Mouse (Mus musculus): Measurements from ENCODE around the gene Trpv4.

Trpv4 gene

DNA sequence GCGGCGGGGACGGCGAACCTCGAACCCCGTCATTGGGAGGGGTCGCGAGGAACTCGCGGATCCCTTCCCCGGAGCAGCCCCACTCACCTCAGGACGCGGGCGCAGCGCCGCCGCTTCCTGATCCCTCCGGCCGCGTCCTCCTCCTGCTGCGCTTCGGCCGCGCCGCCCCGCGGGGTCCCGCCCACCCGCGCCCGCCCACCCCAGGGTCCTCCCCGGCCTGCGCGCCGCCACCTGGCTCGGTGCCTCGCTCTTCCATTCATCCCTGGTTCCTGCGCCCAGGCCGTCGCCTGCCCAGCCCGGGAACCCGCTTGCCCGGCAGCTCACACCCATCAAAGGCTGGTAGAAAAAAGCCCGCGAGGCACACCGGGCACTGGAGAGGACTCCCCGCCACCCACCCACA is at the start of gene Trpv4:
Trpv4 (minus strand) TSS at position 167 of the 400 bp plus-strand sequence.
- peak; percentile 46 for DNase-seq

DNA sequence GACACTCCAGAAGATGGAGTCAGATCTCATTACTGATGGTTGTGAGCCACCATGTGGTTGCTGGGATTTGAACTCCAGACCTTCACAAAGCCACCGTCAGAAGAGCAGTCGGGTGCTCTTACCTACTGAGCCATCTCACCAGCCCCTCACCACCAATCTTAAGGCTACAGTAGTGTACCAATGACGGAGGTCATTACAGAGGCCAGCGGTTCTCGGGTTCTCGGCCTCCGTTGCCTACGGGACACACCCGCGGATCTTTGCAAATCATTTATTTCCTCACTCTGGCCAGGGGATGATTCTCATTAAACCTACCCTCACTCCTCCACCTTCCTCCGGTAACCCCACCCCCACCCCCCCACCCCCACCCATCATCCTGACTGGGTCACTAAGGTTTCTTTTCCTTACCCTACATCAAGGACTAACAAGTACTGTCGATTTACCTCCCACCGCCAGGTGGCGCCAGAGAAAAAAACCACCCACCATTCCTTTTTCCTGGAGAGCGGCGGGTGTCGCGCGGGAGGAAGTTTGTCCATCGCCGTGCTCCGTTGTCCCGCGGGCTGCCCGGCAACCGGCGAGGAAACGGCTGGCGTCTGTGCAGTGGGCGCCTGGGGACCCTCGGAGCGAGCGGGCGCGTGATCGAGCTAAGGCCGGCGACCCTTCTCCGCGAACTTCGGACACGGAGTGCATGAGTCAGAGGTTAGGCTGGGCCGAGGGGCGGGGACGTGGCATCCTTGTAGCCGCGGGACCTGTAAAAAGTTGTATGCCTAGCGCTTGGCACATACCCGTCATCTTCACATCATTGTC is 49.2 kb upstream of the Trpv4 start, which contains the start of gene Tchp:
Tchp (plus strand) TSS at position 496 of the 804 bp plus-strand sequence.
- DNase-seq, result peak; percentile 98

GRCm38 (mm10) chr5:114702403-114703392 is 44.5 kb upstream of the Trpv4 start:
- DNase-seq, result peak; percentile 78

DNA sequence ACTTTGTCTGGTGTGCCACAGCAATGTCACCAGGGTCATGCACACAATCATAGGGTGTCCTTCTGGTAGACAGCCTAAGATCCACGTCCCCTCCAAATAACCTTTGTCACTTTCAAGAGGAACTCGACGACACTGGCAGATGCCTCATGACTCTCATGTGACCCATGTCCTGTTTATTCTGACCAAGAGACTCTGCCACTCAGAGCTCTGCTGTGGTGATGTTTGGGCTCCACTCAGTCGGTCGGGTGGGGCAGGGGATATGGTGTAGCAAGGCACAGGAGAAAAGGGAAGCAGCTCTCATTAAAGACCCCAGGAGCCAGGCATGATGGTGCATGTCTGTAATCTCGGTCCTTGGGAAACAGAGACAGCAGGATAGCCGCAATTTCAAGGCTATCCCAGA is 40.8 kb upstream of the Trpv4 start:
- no peak for DNase-seq

- DNase-seq, result no peak
Observed at GRCm38 (mm10) chr5:114698044-114698746, 40.0 kb upstream of the Trpv4 start.

DNA sequence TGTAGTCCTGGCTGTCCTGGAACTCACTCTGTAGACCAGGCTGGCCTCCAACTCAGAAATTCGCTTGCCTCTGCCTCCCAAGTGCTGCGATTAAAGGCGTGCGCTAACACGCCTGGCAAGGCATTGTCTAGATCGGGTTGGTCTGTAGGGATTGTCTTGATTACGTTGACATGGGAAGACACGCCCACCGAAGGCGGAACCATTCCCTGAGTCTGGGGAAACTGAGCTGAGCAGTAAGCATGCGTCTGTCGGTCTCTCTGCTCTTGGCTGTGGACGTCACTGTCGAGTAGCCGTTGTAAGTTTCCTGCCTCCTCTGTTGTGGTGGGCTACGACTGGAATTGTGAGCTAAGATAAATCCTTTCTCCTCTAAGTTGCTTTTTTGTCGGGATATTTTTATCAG is 38.7 kb upstream of the Trpv4 start:
- no peak for DNase-seq

DNA sequence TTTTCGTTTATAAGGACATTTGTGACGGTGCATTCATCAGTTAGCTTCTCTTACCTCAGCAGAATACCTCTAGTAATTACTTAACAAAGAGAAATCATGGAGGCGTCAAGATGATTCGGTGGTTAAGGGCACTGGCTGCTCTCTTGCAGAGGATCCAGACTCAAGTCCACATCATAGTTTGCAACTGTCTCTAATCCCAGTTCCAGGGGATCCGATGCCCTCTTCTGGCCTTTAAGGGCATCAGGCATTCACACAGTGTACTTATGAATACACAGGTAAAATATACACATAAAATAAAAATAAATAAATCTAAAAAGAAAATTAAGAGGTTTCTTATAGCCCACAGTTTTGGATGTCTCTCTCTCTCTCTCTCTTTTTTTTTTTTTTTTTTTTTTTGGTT is 37.6 kb upstream of the Trpv4 start:
- DNase-seq, result peak; percentile 34

DNA sequence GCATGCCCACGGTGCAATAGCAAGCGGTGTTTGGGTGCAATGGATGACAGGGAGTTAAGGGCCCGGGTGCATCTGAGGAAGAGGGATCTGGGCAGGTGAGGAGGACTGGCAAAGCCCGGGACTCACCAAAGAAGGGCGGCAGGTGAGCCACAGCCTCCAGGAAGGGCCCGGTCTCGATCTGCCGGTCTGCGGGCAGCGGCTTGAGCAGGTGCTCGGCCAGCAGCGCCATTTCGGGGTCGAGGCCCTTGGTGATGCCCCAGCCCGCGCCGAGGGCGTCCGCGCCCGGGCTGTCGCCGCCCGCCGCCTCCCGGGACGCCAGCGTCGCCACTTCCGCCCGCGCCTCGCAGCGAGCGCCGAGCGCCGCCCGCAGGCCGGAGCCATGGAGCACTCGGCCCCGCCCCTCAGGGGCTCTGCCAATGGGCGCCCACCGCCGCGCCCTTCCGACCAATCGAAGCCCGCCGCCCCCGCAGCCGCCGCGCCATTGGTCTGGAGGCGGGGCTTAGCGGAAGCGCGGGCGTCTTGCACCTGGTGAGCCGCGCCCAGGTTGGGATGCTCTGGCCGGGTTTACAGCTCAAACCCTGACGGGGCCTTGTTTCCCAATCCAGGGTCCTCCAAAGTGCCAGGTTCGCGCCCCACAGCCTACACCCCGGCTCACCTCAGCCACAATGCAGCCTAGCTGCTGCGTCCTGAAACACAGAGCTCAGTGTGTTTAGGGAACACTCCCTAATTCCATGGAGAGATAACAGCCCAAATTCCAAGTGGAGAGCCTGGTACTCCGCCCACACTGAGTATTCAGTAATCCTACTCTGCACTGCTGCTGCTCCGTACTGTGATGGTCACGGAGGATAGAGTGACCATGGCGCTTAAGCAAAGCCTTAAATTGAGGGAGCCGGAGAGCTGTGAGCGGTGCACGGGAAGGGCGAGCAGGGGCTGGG is 32.7 kb upstream of the Trpv4 start, which contains the start of gene Gltp:
Gltp (minus strand) TSS at position 352 of the 935 bp plus-strand sequence.
- peak; percentile 96 for DNase-seq

DNA sequence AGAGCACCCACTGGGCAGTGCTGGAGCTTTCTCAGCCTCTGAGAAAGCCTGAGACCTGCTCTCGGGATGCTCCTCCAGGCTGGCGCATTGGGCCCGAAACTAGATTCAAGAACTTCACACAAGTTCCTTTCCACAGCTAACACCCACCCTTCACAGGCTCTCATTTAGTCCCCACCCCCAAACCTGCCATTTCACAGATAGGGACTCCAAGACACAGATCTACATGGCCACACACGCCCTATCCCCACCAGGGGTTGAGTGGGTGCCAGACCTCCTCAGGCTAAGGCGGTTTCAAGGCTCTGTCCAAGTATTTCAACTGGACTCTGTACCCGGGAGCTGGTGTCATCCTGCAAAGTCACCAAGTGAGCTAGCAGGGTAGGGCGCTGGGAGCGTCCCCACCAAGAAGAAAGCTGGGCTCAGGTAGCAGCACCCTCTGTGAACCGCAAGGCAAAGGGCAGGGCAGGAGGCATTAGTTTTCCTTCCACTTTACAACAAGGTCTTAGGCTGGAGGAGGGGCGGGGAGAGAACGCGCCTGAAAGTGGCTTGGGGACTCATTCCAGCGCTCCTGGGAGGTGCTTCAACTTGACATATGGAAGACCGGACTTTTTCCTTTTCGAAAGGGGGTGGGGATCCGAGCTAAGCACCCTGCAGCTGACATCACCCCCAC is 31.6 kb upstream of the Trpv4 start:
- DNase-seq, result peak; percentile 37

DNA sequence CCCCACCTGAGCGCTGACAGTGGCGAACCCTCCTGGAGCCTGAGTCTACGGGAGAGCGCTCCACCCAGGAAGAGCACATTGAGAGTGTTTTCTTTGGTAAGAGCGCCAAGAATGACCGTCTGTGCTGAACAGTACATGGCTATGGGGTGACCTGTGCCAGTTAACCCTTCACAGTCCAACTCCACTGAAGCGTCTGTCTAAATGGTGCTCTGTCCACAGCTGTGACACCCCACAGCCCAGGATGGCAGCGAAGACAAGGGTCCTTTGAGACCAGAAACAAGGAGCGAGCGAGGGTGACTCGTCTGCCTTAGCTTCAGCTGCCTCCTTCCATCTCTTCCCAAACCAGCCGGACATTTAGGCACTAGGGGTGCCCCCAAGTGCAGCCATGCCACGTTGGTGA is 30.5 kb upstream of the Trpv4 start:
- DNase-seq, result no peak

- DNase-seq, result no peak
Observed at GRCm38 (mm10) chr5:114687901-114688300, 29.7 kb upstream of the Trpv4 start.

GRCm38 (mm10) chr5:114686726-114687210 is 28.5 kb upstream of the Trpv4 start:
- no peak for DNase-seq

GRCm38 (mm10) chr5:114685986-114686385 is 27.8 kb upstream of the Trpv4 start:
- no peak for DNase-seq

GRCm38 (mm10) chr5:114681717-114682116 is 23.5 kb upstream of the Trpv4 start:
- DNase-seq, result no peak

DNA sequence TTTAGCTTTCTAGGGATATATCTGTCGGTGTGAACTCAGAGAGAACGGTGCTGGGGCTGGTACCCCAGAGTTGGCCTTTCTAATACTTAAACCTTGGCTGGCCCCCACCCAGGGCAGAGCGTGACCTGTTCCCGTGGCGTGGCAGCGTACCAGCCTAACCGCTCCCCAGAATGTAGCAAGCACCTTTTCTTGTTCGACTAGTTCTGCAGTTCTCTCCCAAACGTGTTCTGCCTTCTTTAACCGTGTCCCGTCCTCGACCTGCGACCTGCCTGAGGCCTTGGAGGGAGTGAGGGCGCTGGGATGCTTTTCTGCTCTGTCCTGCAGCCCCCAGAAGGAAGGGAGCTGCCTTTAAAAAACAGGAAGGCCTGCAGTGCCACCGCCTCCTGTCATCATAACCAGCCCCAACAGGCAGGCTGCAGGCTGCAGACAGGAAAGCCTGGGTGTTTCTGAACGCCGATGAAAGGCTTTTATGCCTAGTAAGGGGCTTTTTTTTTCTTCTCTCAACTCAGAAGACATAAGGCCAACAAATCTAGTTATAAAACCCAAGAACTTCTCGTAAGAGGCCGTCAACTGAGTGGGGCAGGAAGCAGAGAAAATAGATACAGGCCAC is 22.6 kb upstream of the Trpv4 start:
- DNase-seq, result no peak

DNA sequence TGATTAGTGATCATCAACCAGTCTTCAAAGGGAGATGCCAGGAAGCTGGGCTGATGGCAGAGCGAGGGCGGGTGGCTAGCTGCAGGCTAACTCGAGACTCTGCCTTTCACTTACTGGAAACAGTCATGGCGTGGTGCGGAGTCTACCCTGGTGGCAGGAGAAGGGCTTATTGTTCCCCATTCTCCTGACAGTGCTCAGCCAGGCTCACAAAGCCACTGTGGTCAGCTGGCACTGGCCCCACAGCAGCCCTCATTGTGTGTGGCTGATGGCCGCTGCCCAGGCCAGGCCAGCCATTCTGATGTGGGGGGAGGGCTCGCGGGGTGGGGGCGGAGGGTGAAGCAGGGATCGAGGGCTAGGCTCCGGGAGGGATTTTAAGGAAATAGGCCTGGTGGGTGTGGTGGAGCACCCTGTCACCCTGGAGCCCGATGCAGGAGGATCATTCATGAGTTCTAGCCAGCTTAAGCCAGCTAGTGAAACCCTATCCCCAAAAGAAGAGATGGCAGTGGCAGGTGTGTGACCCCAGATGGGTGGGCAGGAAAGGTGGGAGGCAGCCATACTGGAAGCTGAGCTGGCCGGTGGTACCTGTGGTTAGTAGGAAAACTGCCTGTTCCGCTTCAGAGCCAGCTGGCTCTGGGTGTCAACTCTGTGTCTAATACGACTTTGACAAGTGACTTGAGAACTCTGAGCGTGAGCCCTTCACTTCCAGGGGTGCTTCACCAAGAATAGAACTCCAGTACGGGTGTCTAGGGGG is 21.8 kb upstream of the Trpv4 start:
- DNase-seq, result peak; percentile 67

DNA sequence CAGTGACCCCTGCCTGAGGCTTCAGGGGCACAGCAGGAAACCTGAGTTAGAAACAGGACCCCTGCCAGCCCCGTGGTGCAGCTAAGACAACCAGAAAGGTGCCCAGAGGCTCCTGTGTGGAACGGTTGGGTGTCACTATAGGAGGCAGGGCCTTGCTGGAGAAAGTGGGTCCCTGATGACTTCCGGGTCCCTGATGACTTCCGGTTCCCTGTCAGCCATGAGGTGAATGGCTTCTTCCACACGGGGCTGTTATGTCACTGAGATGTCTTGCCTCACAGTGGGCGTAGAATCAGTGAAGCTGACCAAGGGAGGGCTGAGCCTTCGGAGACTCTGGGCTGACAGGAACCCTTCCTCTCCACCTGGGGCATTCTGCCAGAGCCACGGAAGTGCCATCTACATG is 16.4 kb upstream of the Trpv4 start:
- no peak for DNase-seq

DNA sequence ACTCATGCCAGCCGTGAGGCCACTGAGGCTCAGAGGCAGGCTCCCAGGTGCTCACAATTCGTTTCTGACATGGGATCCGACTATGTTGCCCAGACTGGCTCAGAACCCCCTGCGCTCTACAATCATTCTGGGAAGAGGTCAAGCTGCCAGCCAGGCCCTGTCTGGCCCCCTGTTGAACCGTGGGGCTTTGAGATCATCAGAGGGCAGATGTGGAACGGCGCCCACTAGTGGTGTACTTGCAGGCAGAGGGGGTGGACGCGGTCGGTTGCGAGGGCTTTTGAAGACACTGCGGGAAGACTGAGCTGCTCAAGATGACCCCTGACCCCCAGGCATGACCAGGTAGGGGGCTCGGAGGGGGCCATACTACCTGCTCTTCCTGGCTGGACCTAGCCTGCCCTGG is 14.9 kb upstream of the Trpv4 start:
- no peak for DNase-seq

DNA sequence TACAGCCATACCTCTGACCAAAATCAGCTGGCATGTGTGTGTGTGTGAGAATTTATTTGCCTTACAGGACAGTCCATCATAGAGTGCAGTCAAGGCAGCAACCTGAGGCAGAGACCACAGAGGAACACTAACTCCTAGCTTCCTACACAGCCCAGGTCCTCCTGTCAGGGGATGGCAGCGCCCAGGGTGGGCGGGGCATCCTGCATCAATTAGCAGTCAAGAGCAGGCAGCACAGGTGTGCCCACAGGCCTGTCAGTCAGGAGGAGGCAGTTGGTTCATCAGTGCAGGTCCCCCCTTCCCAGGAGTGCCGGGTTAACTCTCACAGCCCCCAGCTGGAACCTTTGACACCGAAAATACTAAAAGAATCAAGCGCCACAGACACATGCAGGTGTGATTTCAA is 10.8 kb upstream of the Trpv4 start:
- DNase-seq, result no peak
